Mouse (Mus musculus) hindbrain, embryonic 11.5 days (tissue): ENCODE results near the gene Eif4a3. TPM values are rescaled to one million over a fixed set of nuclear protein-coding genes. Genes with fewer than 3 reads are reported as not detected.
"Not testable (repeated sequence)": the region's sequence is repeated elsewhere in the genome, so short reads cannot be mapped to it uniquely, and the experiment has no call there.

Source experiments
- ATAC-seq: fragments of 200-750 bp; cut with Nextera tagmentation; 2 replicates; pipeline ENCODE4 v1.8.0; 2017; ENCODE audit warnings: mild to moderate bottlenecking, moderate TSS enrichment, moderate library complexity; ENCODE audit not compliant: low FRiP score
- DNase-seq: peaks from one replicate; pipeline ENCODE4 v3.0.0-alpha.2; 2015; ENCODE audit warnings: low spot score
- H3K27ac ChIP-seq: fragments of 300-500 bp; sonication (generic); 2 replicates; pipeline ENCODE4 v1.5.1; 2014; ENCODE audit warnings: mild to moderate bottlenecking, low read depth, low read length
- H3K27me3 ChIP-seq: fragments of 300-500 bp; sonication (generic); 2 replicates; pipeline ENCODE4 v1.6.1; 2014; ENCODE audit warnings: mild to moderate bottlenecking, low read length, moderate library complexity, mixed read lengths; ENCODE audit not compliant: control insufficient read depth, insufficient read depth
- H3K36me3 ChIP-seq: fragments of 300-500 bp; sonication (generic); 2 replicates; pipeline ENCODE4 v1.6.1; 2014; ENCODE audit warnings: mild to moderate bottlenecking, low read length, moderate library complexity, mixed read lengths; ENCODE audit not compliant: control insufficient read depth, insufficient read depth
- H3K4me1 ChIP-seq: fragments of 300-500 bp; sonication (generic); replicated peaks from 2 replicates; pipeline ENCODE4 v1.6.1; 2014; ENCODE audit warnings: low read length, mixed read lengths; ENCODE audit not compliant: control insufficient read depth, insufficient read depth
- H3K4me2 ChIP-seq: fragments of 300-500 bp; sonication (generic); replicated peaks from 2 replicates; pipeline ENCODE4 v1.6.1; 2014; ENCODE audit warnings: mild to moderate bottlenecking, low read depth, low read length
- H3K4me3 ChIP-seq: fragments of 300-500 bp; sonication (generic); 2 replicates; pipeline ENCODE4 v1.5.1; 2014; ENCODE audit warnings: low read depth, low read length
- H3K9ac ChIP-seq: fragments of 300-500 bp; sonication (generic); 2 replicates; pipeline ENCODE4 v1.6.1; 2014; ENCODE audit warnings: low read depth, low read length
- H3K9me3 ChIP-seq: fragments of 300-500 bp; sonication (generic); 2 replicates; pipeline ENCODE4 v1.6.1; 2016; ENCODE audit warnings: low read length; ENCODE audit not compliant: control insufficient read depth
- WGBS: fragments of 180-500 bp; shearing (Covaris S2); extraction: QIAGEN DNeasy Blood & Tissue Kit; methylation state at CpG from one replicate; pipeline ENCODE4 v1.1.7; 2014; 5-methylcytosine and 5-hydroxymethylcytosine counted together
- polyA plus RNA-seq: library from polyadenylated mRNA; unstranded; fragments of >200 nt; fragmentation: Nextera tagmentation; extraction: Ambion mirVana; gene quantifications from 2 replicates; pipeline ENCODE4 v1.2.1, GENCODE M21; 2014

Gene Eif4a3
- polyA plus RNA-seq, 1 experiment from 2014 or later, result 378 TPM

DNA sequence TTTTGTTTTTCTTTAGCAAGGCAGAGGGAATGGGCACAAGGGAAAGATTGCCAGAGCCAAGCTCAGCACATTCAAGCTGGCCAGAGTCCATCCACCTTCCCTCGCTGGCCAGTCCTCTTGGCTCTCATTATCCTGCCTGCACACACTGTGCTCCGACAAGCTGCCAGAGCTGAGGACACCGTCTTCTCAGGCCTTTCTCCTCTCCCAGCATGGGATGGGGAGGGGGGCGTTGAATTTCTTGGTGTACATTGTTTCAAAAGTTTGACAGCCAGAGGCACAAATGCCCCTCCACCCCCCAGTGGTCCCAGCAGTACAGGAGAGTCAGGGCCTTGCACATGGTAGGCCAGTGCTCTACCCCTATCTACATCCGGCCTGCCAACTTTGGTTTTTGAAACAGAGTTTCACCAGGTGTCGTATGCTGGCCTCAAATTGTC, 32.6 kb downstream of the Eif4a3 start:
- 0 out of 2 replicates have a peak overlapping the region, but pooled peaks have one; percentile 57 for H3K4me3 ChIP-seq
- H3K9ac ChIP-seq, result no peak overlapping the region
- no peak overlapping the region for H3K27ac ChIP-seq

DNA sequence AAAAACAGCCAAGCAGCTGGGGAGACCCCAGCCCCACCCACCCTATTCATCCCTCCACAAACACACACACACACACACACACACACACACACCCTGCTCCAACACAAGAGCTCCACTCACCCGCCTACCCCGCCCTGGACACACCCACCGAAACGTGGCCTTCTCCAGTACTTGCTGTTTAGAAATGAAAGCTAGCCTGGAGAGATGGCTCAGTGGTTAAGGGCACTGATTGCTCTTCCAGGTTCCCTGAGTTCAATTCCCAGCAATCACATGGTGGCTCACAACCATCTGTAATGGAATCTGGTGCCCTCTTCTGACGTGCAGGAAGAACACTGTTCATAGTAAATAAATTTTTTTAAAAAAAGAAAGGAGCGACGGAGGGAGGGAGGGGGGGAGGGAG, 34.1 kb downstream of the Eif4a3 start:
- WGBS, result 75% methylated on average over 7 of the region's 7 CpGs
- no peak overlapping the region for H3K27ac ChIP-seq
- no peak for ATAC-seq
- no peak overlapping the region for H3K4me3 ChIP-seq
- H3K36me3 ChIP-seq, result no peaks in the 10 kb centered on the region
- H3K9me3 ChIP-seq, result no peaks in the 10 kb centered on the region
- no peaks in the 10 kb centered on the region for H3K27me3 ChIP-seq
- no peak overlapping the region for H3K9ac ChIP-seq
- peaks cover 8% of the 10 kb centered on the region; the same call in 1 of the 2 replicates for H3K4me1 ChIP-seq
- no peak overlapping the region for H3K4me2 ChIP-seq
- DNase-seq, result no peak

More for the DNA sequence above, 32.6 kb downstream of the Eif4a3 start:
- no peaks in the 10 kb centered on the region for H3K36me3 ChIP-seq
- peaks cover 8% of the 10 kb centered on the region; the same call in 1 of the 2 replicates for H3K4me1 ChIP-seq
- H3K4me2 ChIP-seq, result peak overlapping the region; percentile 89
- WGBS, result 39% methylated on average over 6 of the region's 6 CpGs
- H3K9me3 ChIP-seq, result no peaks in the 10 kb centered on the region
- H3K27me3 ChIP-seq, result no peaks in the 10 kb centered on the region
- peak; percentile 48 for ATAC-seq
- DNase-seq, result no peak

DNA sequence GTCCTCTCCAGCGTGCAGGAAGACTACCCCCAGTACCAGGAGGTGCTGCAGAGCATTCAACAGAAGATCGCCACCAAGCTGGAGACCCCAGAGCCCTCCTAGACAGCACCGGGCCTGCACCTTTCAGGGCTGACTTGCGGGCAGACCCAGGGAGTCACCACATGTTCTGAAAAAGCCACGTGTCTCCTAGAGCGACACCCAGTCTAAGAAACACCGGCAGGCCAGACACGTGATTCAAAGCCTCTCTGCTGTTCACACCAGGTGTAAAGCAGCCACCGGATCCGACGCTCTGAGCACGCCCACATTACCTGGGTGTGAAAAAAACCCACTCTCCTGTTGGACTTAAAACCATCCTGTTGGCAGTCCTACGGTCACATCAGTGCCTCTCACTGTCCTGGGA, 35.5 kb downstream of the Eif4a3 start:
- no peak overlapping the region for H3K27ac ChIP-seq
- H3K9ac ChIP-seq, result no peak overlapping the region
- no peaks in the 10 kb centered on the region for H3K36me3 ChIP-seq
- peaks cover 8% of the 10 kb centered on the region; the same call in 1 of the 2 replicates for H3K4me1 ChIP-seq
- WGBS, result 91% methylated on average over 13 of the region's 13 CpGs
- H3K27me3 ChIP-seq, result no peaks in the 10 kb centered on the region
- no peaks in the 10 kb centered on the region for H3K9me3 ChIP-seq
- H3K4me3 ChIP-seq, result no peak overlapping the region
- ATAC-seq (no peak), DNase-seq (no peak)
- no peak overlapping the region for H3K4me2 ChIP-seq

DNA sequence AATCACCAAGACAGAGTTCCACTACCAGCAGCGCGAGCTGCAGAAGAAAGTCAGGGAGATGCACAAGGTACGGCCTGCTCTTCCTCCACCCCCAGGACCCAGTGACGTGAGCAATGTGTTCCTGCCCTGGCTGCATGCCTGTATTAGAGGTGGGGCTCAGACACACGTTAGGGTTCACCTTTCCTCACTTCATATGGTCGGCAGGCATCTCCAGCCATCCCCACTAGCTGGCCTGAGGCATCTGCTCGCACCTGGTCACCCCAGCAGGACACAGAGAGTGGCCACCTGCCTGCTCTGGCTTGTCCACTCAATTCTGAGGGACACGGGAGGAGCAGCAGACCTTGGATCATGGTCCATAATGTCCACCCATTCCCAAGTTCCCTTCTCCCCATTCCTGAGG, 39.9 kb downstream of the Eif4a3 start:
- ATAC-seq (no peak), DNase-seq (no peak)
- no peaks in the 10 kb centered on the region for H3K36me3 ChIP-seq
- H3K9ac ChIP-seq, result no peak overlapping the region
- H3K27me3 ChIP-seq, result no peaks in the 10 kb centered on the region
- no peak overlapping the region for H3K4me2 ChIP-seq
- H3K4me1 ChIP-seq, result no peaks in the 10 kb centered on the region
- H3K9me3 ChIP-seq, result no peaks in the 10 kb centered on the region
- no peak overlapping the region for H3K4me3 ChIP-seq
- no peak overlapping the region for H3K27ac ChIP-seq
- 89% methylated on average over 8 of the region's 8 CpGs for WGBS

DNA sequence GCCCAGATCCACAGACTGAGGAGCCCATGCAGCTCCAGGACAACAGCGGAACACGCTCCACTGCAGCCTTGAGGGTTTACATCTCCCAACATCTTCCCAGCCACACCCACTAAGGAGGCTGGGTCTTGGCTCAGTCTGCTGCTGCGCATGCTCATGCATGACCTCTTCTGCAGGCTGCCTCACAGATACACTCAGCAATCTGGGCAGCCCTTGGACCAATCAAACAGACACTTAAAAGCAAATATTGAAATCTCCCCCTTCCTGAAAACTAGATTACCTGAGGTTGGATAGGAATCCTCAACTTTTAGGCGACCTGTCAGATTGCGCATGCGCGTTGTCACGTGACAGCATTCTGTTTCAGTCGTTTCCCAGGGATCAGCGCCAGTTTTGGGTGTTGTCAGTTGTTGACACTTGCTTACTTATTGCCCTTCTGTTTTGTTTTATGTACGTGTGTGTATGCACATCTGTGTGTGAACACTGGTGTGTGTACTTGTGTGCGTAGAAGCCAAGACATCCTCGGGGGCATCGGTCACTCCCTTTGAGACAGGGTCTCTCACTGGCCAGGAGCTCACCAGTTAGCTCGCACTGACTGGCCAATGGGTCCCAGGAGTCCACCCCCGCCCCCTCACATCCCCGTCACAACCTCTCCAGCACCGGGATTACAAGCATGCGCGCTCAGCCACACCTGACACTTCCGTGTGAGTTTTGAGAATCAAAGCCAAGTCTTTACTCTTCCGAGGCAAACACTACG, 41.1 kb downstream of the Eif4a3 start:
- H3K27me3 ChIP-seq, result no peaks in the 10 kb centered on the region
- no peaks in the 10 kb centered on the region for H3K4me1 ChIP-seq
- H3K36me3 ChIP-seq, result no peaks in the 10 kb centered on the region
- WGBS, result 69% methylated on average over 23 of the region's 23 CpGs
- DNase-seq, result peak; percentile 45
- 0 out of 2 replicates have a peak overlapping the region, but pooled peaks have one; percentile 11 for H3K9ac ChIP-seq
- H3K9me3 ChIP-seq, result no peaks in the 10 kb centered on the region
- no peak overlapping the region for H3K27ac ChIP-seq
- H3K4me2 ChIP-seq, result peak overlapping the region; percentile 20
- no peak overlapping the region for H3K4me3 ChIP-seq
- 0 out of 2 replicates have a peak, but pooled peaks have one; percentile 45 for ATAC-seq

DNA sequence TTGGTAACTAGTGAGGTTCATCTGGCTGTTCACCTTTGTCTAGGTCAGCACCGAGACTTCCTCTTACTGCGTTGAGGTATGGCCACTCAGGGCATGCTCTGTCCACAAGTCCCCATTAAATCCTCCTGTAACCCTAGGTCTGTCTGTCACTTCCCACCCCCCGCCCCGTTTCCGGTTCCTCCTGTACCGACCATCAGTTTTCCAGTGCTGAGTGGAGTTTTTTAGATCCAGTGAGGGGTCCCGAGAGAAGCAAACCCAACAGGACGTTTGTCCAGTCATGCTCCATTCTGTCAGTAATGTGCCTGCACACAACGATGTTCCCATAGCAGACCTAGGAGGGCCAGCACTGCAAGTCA, 41.7 kb downstream of the Eif4a3 start:
- H3K4me1 ChIP-seq, result no peaks in the 10 kb centered on the region; the same call in 1 of the 2 replicates
- ATAC-seq (no peak), DNase-seq (no peak)
- H3K9ac ChIP-seq, result 0 out of 2 replicates have a peak overlapping the region, but pooled peaks have one; percentile 11
- no peaks in the 10 kb centered on the region for H3K27me3 ChIP-seq
- WGBS, result 63% methylated on average over 9 of the region's 9 CpGs
- H3K9me3 ChIP-seq, result no peaks in the 10 kb centered on the region
- H3K4me3 ChIP-seq, result no peak overlapping the region
- H3K4me2 ChIP-seq, result peak overlapping the region; percentile 20
- H3K27ac ChIP-seq, result no peak overlapping the region
- H3K36me3 ChIP-seq, result no peaks in the 10 kb centered on the region

DNA sequence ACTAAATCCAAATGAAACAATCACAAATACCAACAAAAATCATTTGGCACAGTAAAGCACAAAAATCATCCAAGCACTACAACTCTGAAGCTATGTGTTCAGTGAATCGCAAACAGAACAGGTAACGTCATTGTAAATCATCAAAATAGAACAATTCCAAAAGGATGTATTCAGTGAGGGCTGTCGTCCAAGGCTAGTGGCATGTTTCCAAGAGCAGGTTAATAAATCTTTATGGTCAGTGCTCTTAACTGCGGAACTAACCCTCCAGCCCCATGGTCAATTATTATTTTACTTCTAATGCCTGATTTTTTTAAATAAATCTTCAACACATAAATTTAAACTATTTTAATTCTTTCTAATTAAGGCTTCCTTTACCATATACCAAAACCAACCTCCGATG, 43.3 kb downstream of the Eif4a3 start:
- not testable (repeated sequence) for H3K36me3 ChIP-seq, DNase-seq, H3K9me3 ChIP-seq, H3K27ac ChIP-seq, H3K4me3 ChIP-seq, ATAC-seq, H3K4me2 ChIP-seq, H3K4me1 ChIP-seq, H3K27me3 ChIP-seq, H3K9ac ChIP-seq
- 96% methylated on average over 5 of the region's 5 CpGs for WGBS

DNA sequence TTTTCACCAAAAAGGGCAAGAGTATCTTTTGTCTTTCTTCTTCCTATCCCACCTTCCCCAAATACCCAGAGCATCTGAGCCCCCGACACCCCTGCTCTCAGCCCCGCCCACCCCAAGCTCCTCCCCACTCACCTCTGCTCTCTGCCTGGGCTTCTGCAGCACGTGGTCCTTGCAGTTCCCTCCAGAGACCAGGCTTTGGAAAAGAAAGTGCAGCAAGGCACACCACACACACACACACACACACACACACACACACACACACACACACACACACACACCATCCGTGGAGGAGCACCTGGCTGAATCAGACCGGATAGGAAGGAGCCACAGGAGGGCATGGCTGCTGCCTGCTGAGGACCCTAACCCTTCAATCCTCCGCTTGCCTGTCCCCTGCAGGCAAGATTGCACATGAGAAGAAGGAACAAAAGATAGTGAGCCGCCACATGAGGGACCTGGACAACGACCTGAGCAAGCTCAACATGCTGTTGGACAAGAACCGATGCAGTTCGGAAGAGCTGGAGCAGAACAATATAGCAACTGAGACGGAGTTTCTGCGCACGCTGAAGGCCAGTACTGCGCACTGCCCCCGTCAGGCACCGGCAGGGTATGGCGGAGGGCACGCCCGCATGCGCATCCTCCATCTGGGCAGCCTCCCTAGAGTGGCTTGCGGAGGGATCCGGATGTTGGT, 46.9 kb downstream of the Eif4a3 start:
- H3K9ac ChIP-seq, result peak overlapping the region; percentile 12; the same call in 1 of the 2 replicates

More for the DNA sequence above, 46.9 kb downstream of the Eif4a3 start:
- Histone ChIP-seq H3K27me3 (no peaks in the 10 kb centered on the region), H3K9me3 (no peaks in the 10 kb centered on the region), H3K4me2 (peak overlapping the region; percentile 28; the same call in 1 of the 2 replicates), H3K36me3 (no peaks in the 10 kb centered on the region), H3K4me3 (0 out of 2 replicates have a peak overlapping the region, but pooled peaks have one; percentile 0), H3K4me1 (peaks cover 2% of the 10 kb centered on the region; the same call in 1 of the 2 replicates), H3K27ac (no peak overlapping the region)
- WGBS, result 5% methylated on average over 22 of the region's 22 CpGs
- DNase-seq (peak; percentile 76), ATAC-seq (peak; percentile 73; the same call in 1 of the 2 replicates)
